Mouse (Mus musculus): Measurements from ENCODE around the gene Gm21972. TPM values are rescaled to one million over a fixed set of nuclear protein-coding genes. Genes with fewer than 3 reads are reported as not detected.

The Gm21972 gene
- polyA plus RNA-seq (2012): 8.6 and 12.9 TPM in 2 replicates

DNA sequence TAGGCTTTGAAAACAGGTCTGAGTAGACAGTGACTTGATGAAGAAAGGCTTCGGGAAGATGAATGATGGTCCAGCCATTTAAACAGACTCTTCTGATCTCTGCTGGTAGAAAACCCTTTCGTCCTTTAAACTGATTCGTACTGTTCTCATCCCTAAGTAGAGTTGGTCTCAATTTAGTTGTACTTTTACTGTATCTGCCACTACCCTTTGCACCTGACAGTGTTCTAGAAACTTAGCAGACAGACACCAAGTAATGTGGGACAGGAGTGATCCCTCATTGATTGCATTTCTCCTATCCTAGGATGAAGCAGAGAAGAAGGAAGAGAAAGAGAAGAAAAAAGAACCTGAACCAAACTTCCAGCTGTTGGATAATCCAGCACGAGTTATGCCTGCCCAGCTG is at the start of gene Gm21972:
Gene Gm21972, plus strand, starts transcription at position 301 of the 400 bp plus-strand sequence.
- no peak for TF ChIP-seq GATA1 (IDR thresholded peaks at IDR 0.05; ENCODE audit: low read length)

GRCm38 (mm10) chr1:86094413-86094812 is 39.0 kb upstream of the Gm21972 start:
- no peak for TF ChIP-seq GATA1 (IDR thresholded peaks at IDR 0.05; ENCODE audit: low read length)

- TF ChIP-seq GATA1 (IDR thresholded peaks at IDR 0.05; ENCODE audit: low read length): no peak
These were observed 28.4 kb upstream of the Gm21972 start for GRCm38 (mm10) chr1:86105054-86105453.

GRCm38 (mm10) chr1:86111779-86112178 is 21.7 kb upstream of the Gm21972 start, which contains the start of gene Htr2b:
Gene Htr2b (minus strand): TSS chr1:86111970.
- no peak for TF ChIP-seq GATA1 (IDR thresholded peaks at IDR 0.05; ENCODE audit: low read length)

DNA sequence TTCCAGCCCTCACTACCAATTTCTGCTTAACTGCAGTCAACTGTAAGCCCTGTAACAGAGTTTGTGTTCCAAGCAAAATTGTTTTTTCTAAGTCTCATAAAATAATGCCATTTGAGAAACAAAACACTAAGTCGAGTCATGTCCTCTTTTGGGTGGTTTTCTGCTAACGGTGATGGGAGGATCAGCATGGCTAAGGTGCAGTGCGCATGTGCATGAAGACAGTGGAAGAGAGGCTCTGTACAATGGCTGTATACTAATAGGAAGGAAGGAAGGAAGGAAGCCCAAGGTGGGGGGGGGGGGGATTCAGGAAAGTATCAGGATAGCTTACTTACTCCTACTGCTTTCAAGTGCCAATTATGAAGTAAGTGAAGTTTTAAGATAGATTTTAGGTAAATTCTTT is 19.3 kb upstream of the Gm21972 start:
- TF ChIP-seq GATA1 (IDR thresholded peaks at IDR 0.05; ENCODE audit: low read length): no peak

DNA sequence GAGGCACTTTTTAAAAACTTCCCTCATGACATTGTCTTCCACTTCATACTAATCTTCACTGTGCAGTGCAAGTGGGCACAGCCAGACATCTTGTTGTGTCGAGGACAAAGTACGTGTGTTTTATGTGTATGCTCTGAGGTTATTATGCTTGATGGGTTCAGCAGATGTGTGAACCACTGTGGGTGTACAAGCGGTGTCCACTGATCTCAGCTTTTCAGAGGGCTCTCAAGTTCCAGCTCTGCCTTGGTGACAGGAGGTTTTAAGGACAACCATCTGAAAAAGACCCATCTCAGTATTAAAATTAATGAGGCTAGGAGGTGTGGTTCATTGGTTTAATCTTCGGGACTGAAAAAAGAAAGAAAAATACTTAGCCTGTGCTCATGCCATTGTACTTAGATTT is 13.9 kb upstream of the Gm21972 start:
- no peak for TF ChIP-seq GATA1 (IDR thresholded peaks at IDR 0.05; ENCODE audit: low read length)

GRCm38 (mm10) chr1:86126036-86126435 is 7.4 kb upstream of the Gm21972 start:
- TF ChIP-seq GATA1 (IDR thresholded peaks at IDR 0.05; ENCODE audit: low read length): no peak

GRCm38 (mm10) chr1:86135315-86135714 is 1.9 kb downstream of the Gm21972 start:
- no peak for TF ChIP-seq GATA1 (IDR thresholded peaks at IDR 0.05; ENCODE audit: low read length)

GRCm38 (mm10) chr1:86141081-86141480 is 7.6 kb downstream of the Gm21972 start:
- TF ChIP-seq GATA1 (IDR thresholded peaks at IDR 0.05; ENCODE audit: low read length): no peak

DNA sequence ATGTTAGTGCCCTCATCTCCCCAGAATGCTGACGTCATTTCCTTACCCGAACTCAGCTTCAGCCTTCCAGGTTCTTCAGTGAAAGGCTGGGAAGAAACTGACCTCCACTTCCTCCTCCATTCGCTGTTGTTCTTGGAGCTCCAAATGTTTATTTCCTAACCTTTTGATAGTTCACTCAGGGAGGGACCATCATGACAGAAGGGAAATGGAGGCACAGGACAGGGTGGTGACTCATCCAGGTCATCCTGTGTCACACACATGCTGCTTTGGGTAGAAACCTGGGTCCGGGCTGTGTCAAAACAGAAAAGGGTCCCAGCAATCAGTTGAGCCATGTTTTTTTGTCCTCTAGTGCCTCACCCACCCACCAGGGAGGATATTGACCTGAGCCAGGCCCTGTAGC is 9.7 kb downstream of the Gm21972 start:
- no peak for TF ChIP-seq GATA1 (IDR thresholded peaks at IDR 0.05; ENCODE audit: low read length)

- no peak for TF ChIP-seq GATA1 (IDR thresholded peaks at IDR 0.05; ENCODE audit: low read length)
These were observed 10.8 kb downstream of the Gm21972 start for GRCm38 (mm10) chr1:86144001-86144944.

DNA sequence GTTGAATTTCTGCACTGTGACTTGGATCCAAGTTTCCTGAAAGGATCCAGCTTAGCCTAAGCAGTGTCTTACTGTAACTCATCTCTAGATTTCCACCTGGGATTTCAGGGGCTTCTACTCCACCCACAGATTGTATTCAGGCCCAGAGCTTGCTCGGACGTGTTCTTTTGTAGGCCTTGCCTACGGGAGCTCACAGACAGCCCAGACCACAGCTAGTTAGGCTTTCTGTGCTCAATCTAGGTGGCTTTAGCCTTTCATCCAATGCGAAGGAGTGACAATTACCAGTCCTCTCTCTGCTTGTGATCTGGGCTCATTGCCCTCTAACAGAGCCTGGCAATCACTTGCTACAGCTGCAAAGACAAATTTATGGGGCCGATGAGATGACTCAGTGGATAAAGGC is 12.9 kb downstream of the Gm21972 start:
- TF ChIP-seq GATA1 (IDR thresholded peaks at IDR 0.05; ENCODE audit: low read length): no peak

DNA sequence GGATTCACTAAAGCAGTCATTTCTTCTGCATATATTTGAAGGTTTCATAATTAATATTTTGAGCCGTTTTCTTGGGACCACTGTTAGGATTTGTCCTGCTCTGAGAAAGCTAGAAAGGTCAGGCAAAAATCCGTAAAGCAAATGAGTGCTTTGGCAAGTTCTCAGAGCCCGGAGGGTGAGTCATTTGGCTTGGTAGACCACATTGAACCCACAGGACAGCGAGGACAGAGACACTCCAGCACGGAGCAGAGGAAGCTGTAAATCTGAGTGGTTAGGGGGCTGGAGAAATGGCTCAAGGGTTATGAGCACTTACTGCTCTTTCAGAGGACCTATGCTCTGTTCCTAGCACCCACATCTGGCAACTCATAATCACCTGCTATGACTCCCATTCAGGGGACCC is 14.1 kb downstream of the Gm21972 start:
- TF ChIP-seq GATA1 (IDR thresholded peaks at IDR 0.05; ENCODE audit: low read length): no peak

- no peak for TF ChIP-seq GATA1 (IDR thresholded peaks at IDR 0.05; ENCODE audit: low read length)
These were observed 14.7 kb downstream of the Gm21972 start for GRCm38 (mm10) chr1:86148161-86148560.

GRCm38 (mm10) chr1:86150929-86151328 is 17.5 kb downstream of the Gm21972 start:
- no peak for TF ChIP-seq GATA1 (IDR thresholded peaks at IDR 0.05; ENCODE audit: low read length)

DNA sequence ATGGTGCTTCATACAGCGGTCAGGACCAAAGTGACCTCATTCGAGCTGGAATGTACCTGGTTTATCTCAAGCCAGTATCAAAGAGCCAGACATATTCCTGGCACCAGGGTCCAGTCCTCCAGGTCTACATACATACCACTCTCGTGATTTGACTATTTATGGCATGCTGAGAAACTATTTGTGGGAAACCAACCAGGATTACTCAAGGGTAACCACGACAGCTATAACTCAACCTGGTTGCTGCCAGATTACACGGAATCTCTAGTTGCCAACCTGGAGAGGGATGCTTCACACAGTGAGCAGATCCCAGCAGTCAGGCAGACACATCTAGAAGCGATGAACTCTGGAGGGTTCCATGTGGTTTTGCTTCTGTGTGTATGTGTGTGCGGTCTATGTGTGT is 17.9 kb downstream of the Gm21972 start:
- no peak for TF ChIP-seq GATA1 (IDR thresholded peaks at IDR 0.05; ENCODE audit: low read length)

DNA sequence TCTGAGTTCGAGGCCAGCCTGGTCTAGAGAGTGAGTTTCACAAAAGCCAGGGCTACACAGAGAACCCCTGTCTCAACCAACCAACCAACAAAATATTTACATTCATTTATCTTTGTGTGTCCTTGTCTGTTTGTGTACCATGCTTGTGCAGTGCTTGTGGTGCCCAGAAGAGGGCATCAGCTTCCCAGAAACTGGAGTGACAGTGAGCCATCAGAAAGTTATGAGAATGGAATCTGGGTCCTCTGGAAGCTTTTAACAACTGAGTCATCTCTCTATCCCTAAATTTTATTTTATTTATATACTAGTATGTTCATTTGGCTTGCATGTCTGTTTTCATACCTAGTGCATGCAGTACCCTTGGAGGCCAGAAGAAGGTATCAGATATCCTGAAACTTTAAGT is 19.2 kb downstream of the Gm21972 start:
- no peak for TF ChIP-seq GATA1 (IDR thresholded peaks at IDR 0.05; ENCODE audit: low read length)

Data from G1E-ER4 (cell line).